Mouse (Mus musculus): Measurements from ENCODE around the gene Tmem191c. TPM values are rescaled to one million over a fixed set of nuclear protein-coding genes. Genes with fewer than 3 reads are reported as not detected.

The Tmem191c gene
- polyA plus RNA-seq, 1 experiment from 2014 or later, result 9.9 TPM

GRCm38 (mm10) chr16:17271856-17272255, 4.0 kb upstream of the Tmem191c start:
- H3K9me3 ChIP-seq (replicated peaks), result peaks cover 7% of the 10 kb centered on the region
- no peak for DNase-seq (ENCODE audit: low spot score)
- no peak overlapping the region for H3K4me3 ChIP-seq
- peaks cover 5% of the 10 kb centered on the region for H3K27me3 ChIP-seq (ENCODE audit: low read depth, poor library complexity, severe bottlenecking)
- no peak overlapping the region for H3K27ac ChIP-seq (replicated peaks)
- H3K4me1 ChIP-seq, result peaks cover 7% of the 10 kb centered on the region
- 83% methylated on average over 6 of the region's 6 CpGs for WGBS
- no peaks in the 10 kb centered on the region for H3K36me3 ChIP-seq

GRCm38 (mm10) chr16:17276164-17277151, 581 bp downstream of the Tmem191c start:
- H3K4me3 ChIP-seq, result peak overlapping the region; percentile 71
- DNase-seq (ENCODE audit: low spot score), result peak; percentile 94
- H3K36me3 ChIP-seq, result peaks cover 23% of the 10 kb centered on the region
- peaks cover 22% of the 10 kb centered on the region for H3K4me1 ChIP-seq
- peak overlapping the region; percentile 83 for H3K27ac ChIP-seq (replicated peaks)
- peaks cover 41% of the 10 kb centered on the region for H3K27me3 ChIP-seq (ENCODE audit: low read depth, poor library complexity, severe bottlenecking)
- H3K9me3 ChIP-seq (replicated peaks), result no peaks in the 10 kb centered on the region
- WGBS, result under 1% methylated on average over 60 of the region's 62 CpGs

- peaks cover 34% of the 10 kb centered on the region for H3K36me3 ChIP-seq
- WGBS, result 2% methylated on average over 61 of the region's 61 CpGs
- H3K27me3 ChIP-seq (ENCODE audit: low read depth, poor library complexity, severe bottlenecking), result peaks cover 41% of the 10 kb centered on the region
- peaks cover 22% of the 10 kb centered on the region for H3K4me1 ChIP-seq
- DNase-seq (ENCODE audit: low spot score), result peak; percentile 51
- H3K27ac ChIP-seq (replicated peaks), result no peak overlapping the region
- peak overlapping the region; percentile 71 for H3K4me3 ChIP-seq
- no peaks in the 10 kb centered on the region for H3K9me3 ChIP-seq (replicated peaks)
These were observed 1.7 kb downstream of the Tmem191c start for GRCm38 (mm10) chr16:17277342-17278211.

GRCm38 (mm10) chr16:17280471-17280870, 4.6 kb downstream of the Tmem191c start:
- Histone ChIP-seq H3K36me3 (peaks cover 63% of the 10 kb centered on the region), H3K27me3 (ENCODE audit: low read depth, poor library complexity, severe bottlenecking) (peaks cover 41% of the 10 kb centered on the region), H3K27ac (replicated peaks) (no peak overlapping the region), H3K4me1 (peaks cover 22% of the 10 kb centered on the region), H3K4me3 (no peak overlapping the region), H3K9me3 (replicated peaks) (no peaks in the 10 kb centered on the region)
- DNase-seq (ENCODE audit: low spot score), result no peak
- WGBS, result 90% methylated on average over 11 of the region's 11 CpGs

GRCm38 (mm10) chr16:17283151-17283550, 7.3 kb downstream of the Tmem191c start:
- H3K4me1 ChIP-seq, result peaks cover 2% of the 10 kb centered on the region
- no peak overlapping the region for H3K27ac ChIP-seq (replicated peaks)
- H3K4me3 ChIP-seq, result no peak overlapping the region
- H3K27me3 ChIP-seq (ENCODE audit: low read depth, poor library complexity, severe bottlenecking), result peaks cover 23% of the 10 kb centered on the region
- DNase-seq (ENCODE audit: low spot score), result no peak
- no peaks in the 10 kb centered on the region for H3K9me3 ChIP-seq (replicated peaks)
- peaks cover 85% of the 10 kb centered on the region for H3K36me3 ChIP-seq
- 92% methylated on average over 6 of the region's 6 CpGs for WGBS

GRCm38 (mm10) chr16:17287103-17287502, 11.2 kb downstream of the Tmem191c start:
- Histone ChIP-seq H3K27ac (replicated peaks) (no peak overlapping the region), H3K9me3 (replicated peaks) (no peaks in the 10 kb centered on the region), H3K36me3 (peaks cover 82% of the 10 kb centered on the region), H3K4me1 (no peaks in the 10 kb centered on the region), H3K4me3 (no peak overlapping the region), H3K27me3 (ENCODE audit: low read depth, poor library complexity, severe bottlenecking) (no peaks in the 10 kb centered on the region)
- 90% methylated on average over 2 of the region's 2 CpGs for WGBS
- DNase-seq (ENCODE audit: low spot score), result no peak

GRCm38 (mm10) chr16:17291016-17291415, 15.1 kb downstream of the Tmem191c start:
- 91% methylated on average over 2 of the region's 2 CpGs for WGBS
- Histone ChIP-seq H3K27me3 (ENCODE audit: low read depth, poor library complexity, severe bottlenecking) (no peaks in the 10 kb centered on the region), H3K4me1 (no peaks in the 10 kb centered on the region), H3K9me3 (replicated peaks) (no peaks in the 10 kb centered on the region), H3K27ac (replicated peaks) (no peak overlapping the region), H3K4me3 (no peak overlapping the region), H3K36me3 (peaks cover 65% of the 10 kb centered on the region)
- DNase-seq (ENCODE audit: low spot score), result no peak

- 7% methylated on average over 2 of the region's 2 CpGs for WGBS
- peaks cover 67% of the 10 kb centered on the region for H3K36me3 ChIP-seq
These were observed 16.9 kb downstream of the Tmem191c start for GRCm38 (mm10) chr16:17292751-17293150.

GRCm38 (mm10) chr16:17300818-17301217, 24.9 kb downstream of the Tmem191c start:
- no peak overlapping the region for H3K4me3 ChIP-seq
- peaks cover 93% of the 10 kb centered on the region for H3K36me3 ChIP-seq
- no peak overlapping the region for H3K27ac ChIP-seq (replicated peaks)
- no peaks in the 10 kb centered on the region for H3K9me3 ChIP-seq (replicated peaks)
- no peak for DNase-seq (ENCODE audit: low spot score)
- WGBS, result 95% methylated on average over 3 of the region's 3 CpGs
- no peaks in the 10 kb centered on the region for H3K4me1 ChIP-seq
- H3K27me3 ChIP-seq (ENCODE audit: low read depth, poor library complexity, severe bottlenecking), result no peaks in the 10 kb centered on the region

More at GRCm38 (mm10) chr16:17292751-17293150, 16.9 kb downstream of the Tmem191c start:
- Histone ChIP-seq H3K27ac (replicated peaks) (peak overlapping the region; percentile 49), H3K4me3 (no peak overlapping the region), H3K4me1 (no peaks in the 10 kb centered on the region), H3K27me3 (ENCODE audit: low read depth, poor library complexity, severe bottlenecking) (no peaks in the 10 kb centered on the region), H3K9me3 (replicated peaks) (no peaks in the 10 kb centered on the region)
- DNase-seq (ENCODE audit: low spot score), result peak; percentile 81

- 88% methylated on average over 5 of the region's 5 CpGs for WGBS
- H3K4me1 ChIP-seq, result no peaks in the 10 kb centered on the region
- H3K9me3 ChIP-seq (replicated peaks), result no peaks in the 10 kb centered on the region
- H3K4me3 ChIP-seq, result no peak overlapping the region
- H3K27me3 ChIP-seq (ENCODE audit: low read depth, poor library complexity, severe bottlenecking), result no peaks in the 10 kb centered on the region
- H3K36me3 ChIP-seq, result peaks cover 89% of the 10 kb centered on the region
- no peak overlapping the region for H3K27ac ChIP-seq (replicated peaks)
- no peak for DNase-seq (ENCODE audit: low spot score)
These were observed 27.8 kb downstream of the Tmem191c start for GRCm38 (mm10) chr16:17303521-17304245.

GRCm38 (mm10) chr16:17307461-17307860, 31.6 kb downstream of the Tmem191c start:
- peaks cover 84% of the 10 kb centered on the region for H3K36me3 ChIP-seq
- DNase-seq (ENCODE audit: low spot score), result no peak
- WGBS, result 91% methylated on average over 5 of the region's 5 CpGs
- H3K4me3 ChIP-seq, result no peak overlapping the region
- H3K4me1 ChIP-seq, result no peaks in the 10 kb centered on the region
- H3K27ac ChIP-seq (replicated peaks), result no peak overlapping the region
- no peaks in the 10 kb centered on the region for H3K9me3 ChIP-seq (replicated peaks)
- no peaks in the 10 kb centered on the region for H3K27me3 ChIP-seq (ENCODE audit: low read depth, poor library complexity, severe bottlenecking)

GRCm38 (mm10) chr16:17309036-17309435, 33.2 kb downstream of the Tmem191c start:
- no peak overlapping the region for H3K4me3 ChIP-seq
- H3K36me3 ChIP-seq, result peaks cover 85% of the 10 kb centered on the region
- no peaks in the 10 kb centered on the region for H3K4me1 ChIP-seq
- 96% methylated on average over 10 of the region's 10 CpGs for WGBS
- no peaks in the 10 kb centered on the region for H3K27me3 ChIP-seq (ENCODE audit: low read depth, poor library complexity, severe bottlenecking)
- H3K9me3 ChIP-seq (replicated peaks), result no peaks in the 10 kb centered on the region
- no peak for DNase-seq (ENCODE audit: low spot score)
- no peak overlapping the region for H3K27ac ChIP-seq (replicated peaks)
